Mouse (Mus musculus): ENCODE results near the gene Eif2a. TPM values are rescaled to one million over a fixed set of nuclear protein-coding genes. Genes with fewer than 3 reads are reported as not detected.
A peak's percentile ranks its signal among the peaks of the same experiment; 100 is the strongest.

Eif2a gene
- polyA plus RNA-seq, 1 experiment from 2014 or later: 57.4 TPM

DNA sequence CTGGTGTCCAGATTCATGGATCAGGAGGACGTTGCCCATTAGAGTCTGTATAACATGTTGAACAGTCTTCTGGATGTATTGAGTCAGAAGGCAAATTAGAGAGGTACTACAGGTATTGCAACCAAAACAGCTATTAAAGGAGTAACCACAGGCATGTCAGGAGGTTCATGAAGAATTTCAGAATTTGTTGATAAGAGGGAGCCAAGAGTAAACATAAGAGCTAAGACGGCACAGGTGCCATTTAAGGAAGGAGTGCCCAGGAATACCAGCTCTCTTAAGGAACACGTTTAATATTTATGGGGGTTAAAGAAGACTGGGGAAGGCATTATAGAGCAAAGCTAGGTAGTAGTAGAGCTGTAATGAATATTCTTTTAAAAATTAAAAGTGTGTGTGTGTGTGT is 12.9 kb upstream of the Eif2a start:
- no peak overlapping the region for H3K4me3 ChIP-seq
- no peaks in the 10 kb centered on the region for H3K9me3 ChIP-seq
- H3K27ac ChIP-seq (replicated peaks): no peak overlapping the region
- H3K4me1 ChIP-seq: no peaks in the 10 kb centered on the region
- no peaks in the 10 kb centered on the region for H3K36me3 ChIP-seq (replicated peaks)
- no peaks in the 10 kb centered on the region for H3K27me3 ChIP-seq (replicated peaks; ENCODE audit: low read depth, poor library complexity, severe bottlenecking)
- DNase-seq (ENCODE audit: low spot score): no peak
- WGBS: 86% methylated on average over 3 of the region's 3 CpGs

DNA sequence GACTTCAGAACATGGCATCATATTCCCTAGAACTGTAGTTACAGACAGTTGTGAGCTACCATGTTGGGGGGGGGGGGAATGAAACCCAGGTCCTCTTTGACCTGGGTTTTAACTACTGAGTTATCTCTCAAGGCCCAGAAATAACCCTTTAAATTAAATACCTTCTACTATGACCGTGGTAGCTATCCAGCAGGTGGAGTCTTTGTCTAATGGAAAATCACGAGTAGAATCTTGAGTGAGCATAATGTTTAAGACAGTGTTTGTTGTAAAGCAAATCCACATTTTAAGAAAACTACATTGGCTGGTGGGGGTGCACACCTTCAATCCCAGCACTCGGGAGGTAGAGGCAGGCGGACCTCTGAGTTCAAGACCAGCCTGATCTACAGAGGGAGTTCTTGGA is 12.1 kb upstream of the Eif2a start:
- Histone ChIP-seq H3K27ac (replicated peaks) (no peak overlapping the region), H3K4me3 (no peak overlapping the region), H3K4me1 (no peaks in the 10 kb centered on the region), H3K36me3 (replicated peaks) (no peaks in the 10 kb centered on the region), H3K9me3 (no peaks in the 10 kb centered on the region), H3K27me3 (replicated peaks; ENCODE audit: low read depth, poor library complexity, severe bottlenecking) (no peaks in the 10 kb centered on the region)
- no peak for DNase-seq (ENCODE audit: low spot score)
- WGBS: 89% methylated on average over 4 of the region's 4 CpGs

DNA sequence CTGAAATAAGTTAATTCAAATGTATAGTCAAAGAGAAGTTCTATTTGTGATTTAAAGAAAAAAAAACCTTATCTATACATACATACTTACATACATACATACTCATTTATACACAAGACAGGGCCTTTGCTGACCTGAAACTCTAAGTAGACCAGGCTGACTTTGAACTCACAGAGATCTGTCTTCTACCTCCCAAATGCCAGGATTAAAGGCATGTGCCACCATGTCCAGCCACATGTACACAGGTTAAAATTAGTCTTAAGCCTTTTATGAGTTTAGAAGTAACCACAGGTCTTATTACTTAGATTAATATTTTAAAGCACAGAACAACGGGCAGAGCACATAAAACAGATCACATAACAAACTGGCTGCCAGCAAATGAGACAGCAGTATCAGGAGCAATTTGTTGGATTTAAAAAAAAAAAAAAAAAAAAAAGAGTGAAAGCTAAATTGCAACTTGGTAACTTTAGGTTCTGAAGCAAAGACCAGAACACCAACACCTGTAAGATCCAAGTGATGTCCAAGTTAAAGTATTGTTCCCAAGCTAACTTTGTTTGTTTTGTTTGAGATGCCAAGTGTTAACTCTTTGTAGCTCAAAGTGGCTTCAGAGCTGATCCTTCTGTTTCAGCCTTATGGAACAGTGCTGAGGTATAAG is 9.5 kb upstream of the Eif2a start:
- H3K27ac ChIP-seq (replicated peaks): no peak overlapping the region
- no peaks in the 10 kb centered on the region for H3K9me3 ChIP-seq
- WGBS: 79% methylated on average over 1 of the region's 1 CpGs
- DNase-seq (ENCODE audit: low spot score): no peak
- peaks cover 8% of the 10 kb centered on the region for H3K36me3 ChIP-seq (replicated peaks)
- H3K27me3 ChIP-seq (replicated peaks; ENCODE audit: low read depth, poor library complexity, severe bottlenecking): no peaks in the 10 kb centered on the region
- no peaks in the 10 kb centered on the region for H3K4me1 ChIP-seq
- H3K4me3 ChIP-seq: no peak overlapping the region

DNA sequence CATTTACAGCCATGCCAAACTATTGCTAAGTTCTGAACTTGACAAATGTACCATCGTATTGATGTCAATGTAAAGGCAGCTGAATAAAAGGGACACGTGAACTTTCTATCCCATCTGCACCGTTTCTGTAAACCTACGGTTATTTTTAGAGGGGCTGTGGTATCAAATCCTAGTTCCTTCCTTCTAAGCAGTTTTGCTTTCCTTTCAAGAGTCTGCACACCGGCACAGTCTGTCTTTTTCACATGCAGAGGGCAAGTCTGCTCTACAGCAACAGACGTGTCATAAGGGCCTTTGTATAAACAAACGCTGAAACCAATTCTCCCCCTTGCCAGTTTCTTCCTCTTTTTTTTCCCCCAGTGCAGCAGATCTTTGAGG is 9.0 kb upstream of the Eif2a start:
- 77% methylated on average over 7 of the region's 7 CpGs for WGBS
- no peaks in the 10 kb centered on the region for H3K27me3 ChIP-seq (replicated peaks; ENCODE audit: low read depth, poor library complexity, severe bottlenecking)
- H3K4me1 ChIP-seq: no peaks in the 10 kb centered on the region
- H3K9me3 ChIP-seq: no peaks in the 10 kb centered on the region
- no peak overlapping the region for H3K4me3 ChIP-seq
- DNase-seq (ENCODE audit: low spot score): no peak
- H3K36me3 ChIP-seq (replicated peaks): peaks cover 13% of the 10 kb centered on the region
- H3K27ac ChIP-seq (replicated peaks): no peak overlapping the region

DNA sequence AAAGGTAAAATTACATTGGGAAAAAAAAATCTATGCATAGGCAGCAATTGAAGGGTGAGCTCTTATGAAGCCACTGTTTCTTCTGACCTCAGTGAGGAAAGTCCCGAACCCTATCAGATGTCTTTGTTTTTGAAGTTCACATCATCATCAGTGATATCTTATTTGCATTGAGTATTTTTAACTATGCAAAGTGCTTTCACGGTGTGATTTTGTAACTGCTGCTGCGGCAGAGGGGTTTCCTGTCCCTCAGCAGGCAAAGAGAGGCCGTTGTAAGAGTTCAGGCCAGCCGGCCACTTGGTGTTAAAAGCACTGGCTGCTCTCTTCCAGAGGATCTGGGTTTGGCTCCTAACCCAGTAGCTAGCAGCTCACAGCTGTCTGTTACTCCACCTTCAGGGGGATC is 8.4 kb upstream of the Eif2a start:
- Histone ChIP-seq H3K9me3 (no peaks in the 10 kb centered on the region), H3K27ac (replicated peaks) (no peak overlapping the region), H3K27me3 (replicated peaks; ENCODE audit: low read depth, poor library complexity, severe bottlenecking) (no peaks in the 10 kb centered on the region), H3K36me3 (replicated peaks) (peaks cover 20% of the 10 kb centered on the region), H3K4me3 (no peak overlapping the region), H3K4me1 (no peaks in the 10 kb centered on the region)
- 79% methylated on average over 5 of the region's 5 CpGs for WGBS
- DNase-seq (ENCODE audit: low spot score): no peak

DNA sequence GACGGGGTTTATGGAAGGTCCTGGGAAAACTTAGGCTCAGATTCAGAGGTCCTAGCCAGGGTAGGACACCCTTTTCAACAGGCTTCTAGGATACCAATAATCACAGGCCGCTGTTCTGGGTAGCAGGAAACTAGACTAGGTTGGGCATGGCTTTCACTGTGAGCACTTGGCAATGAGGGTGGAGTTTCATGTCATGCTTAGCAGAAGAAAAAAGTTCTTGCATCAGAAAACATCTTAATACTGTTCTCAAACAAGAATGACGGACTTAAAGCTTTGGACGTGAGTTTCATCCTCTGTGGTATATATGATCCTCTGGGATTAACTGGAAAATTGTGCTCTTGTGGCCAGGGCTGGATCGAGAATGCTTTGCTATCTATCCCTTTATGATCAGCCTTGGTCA is 7.8 kb upstream of the Eif2a start:
- WGBS: 85% methylated on average over 5 of the region's 5 CpGs
- no peaks in the 10 kb centered on the region for H3K9me3 ChIP-seq
- no peaks in the 10 kb centered on the region for H3K27me3 ChIP-seq (replicated peaks; ENCODE audit: low read depth, poor library complexity, severe bottlenecking)
- no peak overlapping the region for H3K4me3 ChIP-seq
- no peak for DNase-seq (ENCODE audit: low spot score)
- H3K36me3 ChIP-seq (replicated peaks): peaks cover 25% of the 10 kb centered on the region
- no peaks in the 10 kb centered on the region for H3K4me1 ChIP-seq
- no peak overlapping the region for H3K27ac ChIP-seq (replicated peaks)

DNA sequence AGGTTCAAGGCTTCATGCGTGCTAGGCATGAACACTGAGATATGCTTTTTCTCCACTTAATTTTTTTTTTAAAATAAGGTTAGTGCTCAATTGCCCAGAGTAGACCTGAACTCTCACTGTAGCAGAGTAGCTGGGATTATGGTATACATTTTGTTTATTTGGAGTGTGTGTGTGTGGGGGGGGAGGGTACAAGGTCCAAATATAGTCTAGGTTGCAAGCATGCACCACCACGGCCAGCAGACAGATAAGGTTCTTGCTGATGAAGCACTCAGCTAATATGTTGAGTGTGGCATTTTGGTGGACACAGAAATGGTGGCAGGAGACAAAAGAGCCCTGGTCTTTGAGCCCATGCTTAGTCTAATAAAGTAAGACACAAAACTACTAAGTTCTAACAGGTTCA is 6.7 kb upstream of the Eif2a start:
- 93% methylated on average over 2 of the region's 2 CpGs for WGBS
- peaks cover 37% of the 10 kb centered on the region for H3K36me3 ChIP-seq (replicated peaks)

DNA sequence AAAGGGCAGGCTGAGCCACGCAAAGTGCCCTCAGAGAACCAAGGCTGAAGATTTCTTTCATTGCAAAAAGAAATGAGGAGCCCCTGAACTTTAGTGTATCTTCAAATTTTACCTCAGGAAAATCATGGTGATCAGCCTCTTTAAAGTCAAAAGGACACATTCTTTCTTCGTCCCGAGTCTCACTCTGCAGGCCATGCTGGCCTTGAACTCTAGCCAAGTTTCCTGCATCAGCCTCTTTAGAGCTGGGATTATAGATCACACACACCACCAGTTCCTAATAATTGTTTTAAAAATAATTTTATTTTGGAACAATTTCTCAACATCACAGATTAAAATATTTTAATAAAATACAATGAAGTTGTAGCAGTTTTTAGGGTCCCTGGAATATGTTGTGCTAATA is 6.1 kb upstream of the Eif2a start:
- Histone ChIP-seq H3K4me3 (no peak overlapping the region), H3K27ac (replicated peaks) (no peak overlapping the region), H3K9me3 (no peaks in the 10 kb centered on the region), H3K36me3 (replicated peaks) (peaks cover 38% of the 10 kb centered on the region), H3K27me3 (replicated peaks; ENCODE audit: low read depth, poor library complexity, severe bottlenecking) (no peaks in the 10 kb centered on the region), H3K4me1 (peaks cover 8% of the 10 kb centered on the region)
- no peak for DNase-seq (ENCODE audit: low spot score)
- 89% methylated on average over 3 of the region's 3 CpGs for WGBS

More for the DNA sequence above, 6.7 kb upstream of the Eif2a start:
- Histone ChIP-seq H3K4me3 (no peak overlapping the region), H3K9me3 (no peaks in the 10 kb centered on the region), H3K4me1 (peaks cover 3% of the 10 kb centered on the region), H3K27me3 (replicated peaks; ENCODE audit: low read depth, poor library complexity, severe bottlenecking) (no peaks in the 10 kb centered on the region), H3K27ac (replicated peaks) (no peak overlapping the region)
- DNase-seq (ENCODE audit: low spot score): no peak

DNA sequence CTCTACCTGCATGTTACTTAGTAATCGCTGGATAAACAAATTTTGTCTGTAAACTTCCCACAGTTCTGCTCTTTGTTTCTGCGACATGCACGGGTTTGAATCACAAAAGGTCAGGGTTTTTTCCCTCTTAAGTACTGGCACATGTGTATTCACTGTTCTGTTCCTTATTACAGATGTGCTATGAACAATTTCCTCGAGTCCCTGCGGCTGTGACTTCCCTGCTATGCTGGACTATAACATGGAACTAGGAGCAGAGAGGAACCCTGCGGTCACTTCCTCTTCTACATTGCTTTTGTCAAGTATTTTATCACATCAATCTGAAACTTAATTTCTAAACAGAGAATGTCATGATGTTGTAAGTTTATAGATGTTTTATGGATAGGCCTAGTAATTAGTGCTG is 5.3 kb upstream of the Eif2a start:
- no peaks in the 10 kb centered on the region for H3K27me3 ChIP-seq (replicated peaks; ENCODE audit: low read depth, poor library complexity, severe bottlenecking)
- DNase-seq (ENCODE audit: low spot score): no peak

DNA sequence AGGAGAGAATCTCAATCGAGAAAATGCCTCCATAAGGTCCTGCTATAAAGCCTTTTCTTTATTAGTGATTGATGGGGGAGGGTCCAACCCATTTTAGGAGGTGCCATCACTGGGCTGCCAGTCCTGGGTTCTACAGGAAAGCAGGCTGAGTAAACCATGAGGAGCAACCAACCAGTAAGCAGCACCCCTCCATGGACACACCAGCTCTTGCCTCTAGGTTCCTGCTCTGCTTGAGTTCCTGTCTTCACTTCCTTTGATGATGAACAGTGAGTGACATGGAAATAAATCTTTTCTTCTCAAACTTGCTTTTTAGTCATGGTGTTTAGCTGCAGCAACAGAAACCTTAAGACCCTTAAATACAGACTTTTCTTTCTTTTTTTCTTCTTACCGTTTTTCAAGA is 4.3 kb upstream of the Eif2a start:
- peaks cover 38% of the 10 kb centered on the region for H3K36me3 ChIP-seq (replicated peaks)
- DNase-seq (ENCODE audit: low spot score): no peak
- WGBS: 92% methylated on average over 2 of the region's 2 CpGs

More for the DNA sequence above, 5.3 kb upstream of the Eif2a start:
- 89% methylated on average over 6 of the region's 6 CpGs for WGBS
- no peaks in the 10 kb centered on the region for H3K9me3 ChIP-seq
- no peak overlapping the region for H3K4me3 ChIP-seq
- peaks cover 10% of the 10 kb centered on the region for H3K4me1 ChIP-seq
- peaks cover 38% of the 10 kb centered on the region for H3K36me3 ChIP-seq (replicated peaks)
- H3K27ac ChIP-seq (replicated peaks): no peak overlapping the region

DNA sequence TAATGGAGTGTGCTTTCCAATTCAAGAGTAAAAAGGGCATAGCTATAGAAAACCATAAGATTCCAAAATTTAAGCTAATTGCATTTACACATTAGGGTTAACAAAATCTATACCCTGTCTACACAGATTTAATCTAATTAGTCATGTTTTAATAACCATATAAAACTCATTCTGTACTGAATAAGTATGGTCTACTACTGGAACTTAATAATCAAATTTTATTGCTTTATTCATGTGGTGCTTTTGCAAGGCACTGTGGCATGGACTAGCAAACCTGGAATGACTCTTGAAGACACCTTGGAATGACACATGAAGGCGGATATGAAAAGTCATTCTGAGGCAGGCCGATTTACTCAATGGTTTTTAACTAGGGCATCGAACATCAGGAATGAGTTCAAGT is 2.2 kb upstream of the Eif2a start:
- Histone ChIP-seq H3K4me3 (no peak overlapping the region), H3K27me3 (replicated peaks; ENCODE audit: low read depth, poor library complexity, severe bottlenecking) (no peaks in the 10 kb centered on the region), H3K9me3 (no peaks in the 10 kb centered on the region), H3K36me3 (replicated peaks) (peaks cover 38% of the 10 kb centered on the region), H3K4me1 (peaks cover 19% of the 10 kb centered on the region), H3K27ac (replicated peaks) (no peak overlapping the region)
- DNase-seq (ENCODE audit: low spot score): no peak
- WGBS: 94% methylated on average over 3 of the region's 3 CpGs

More for the DNA sequence above, 4.3 kb upstream of the Eif2a start:
- Histone ChIP-seq H3K27ac (replicated peaks) (no peak overlapping the region), H3K27me3 (replicated peaks; ENCODE audit: low read depth, poor library complexity, severe bottlenecking) (no peaks in the 10 kb centered on the region), H3K4me3 (no peak overlapping the region), H3K4me1 (peaks cover 10% of the 10 kb centered on the region), H3K9me3 (no peaks in the 10 kb centered on the region)

DNA sequence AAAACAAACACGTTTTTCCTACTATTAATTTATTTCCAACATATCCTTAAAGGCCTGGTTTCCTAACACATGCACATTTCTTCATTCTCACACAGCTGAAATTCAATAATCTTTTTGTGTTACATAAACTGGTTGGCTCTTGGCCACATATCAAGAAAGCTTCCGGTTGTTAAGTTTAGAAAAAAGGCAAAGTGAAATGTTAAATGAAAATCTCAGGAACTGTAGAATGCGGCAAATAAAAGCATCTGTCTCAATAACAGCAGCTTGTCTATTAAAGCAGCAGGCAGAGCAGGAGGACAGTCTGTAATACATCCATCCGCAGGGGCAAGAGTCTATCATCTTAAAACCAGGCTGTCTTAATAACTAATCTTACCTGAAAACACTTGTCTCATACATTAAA is 1.4 kb upstream of the Eif2a start:
- Histone ChIP-seq H3K4me1 (peaks cover 19% of the 10 kb centered on the region), H3K4me3 (peak overlapping the region; percentile 99), H3K36me3 (replicated peaks) (peaks cover 38% of the 10 kb centered on the region), H3K9me3 (no peaks in the 10 kb centered on the region), H3K27me3 (replicated peaks; ENCODE audit: low read depth, poor library complexity, severe bottlenecking) (no peaks in the 10 kb centered on the region), H3K27ac (replicated peaks) (no peak overlapping the region)
- 77% methylated on average over 4 of the region's 4 CpGs for WGBS
- DNase-seq (ENCODE audit: low spot score): no peak

DNA sequence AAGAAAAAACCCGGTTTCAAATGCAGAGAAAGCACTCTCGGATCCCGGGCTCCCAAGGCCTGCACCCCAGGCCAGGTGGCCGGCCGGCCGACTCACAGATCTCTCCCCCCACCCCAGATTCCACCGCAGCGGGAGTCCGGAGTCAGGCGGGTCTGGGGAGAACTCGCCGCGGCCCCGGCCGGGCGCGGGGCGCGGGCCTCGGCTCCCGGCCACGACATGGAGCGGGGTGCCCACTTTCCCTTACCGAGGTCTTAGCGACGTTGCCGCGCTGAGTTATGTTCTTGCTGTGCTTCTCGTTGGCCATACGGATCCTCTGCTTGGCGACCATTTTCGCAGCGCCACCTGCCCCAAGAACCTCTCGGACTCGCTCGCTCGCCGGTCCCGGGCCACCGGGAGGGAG is 455 bp upstream of the Eif2a start:
- peaks cover 19% of the 10 kb centered on the region for H3K4me1 ChIP-seq
- no peaks in the 10 kb centered on the region for H3K27me3 ChIP-seq (replicated peaks; ENCODE audit: low read depth, poor library complexity, severe bottlenecking)
- H3K36me3 ChIP-seq (replicated peaks): peaks cover 38% of the 10 kb centered on the region
- DNase-seq (ENCODE audit: low spot score): no peak
- WGBS: under 1% methylated on average over 40 of the region's 40 CpGs
- no peaks in the 10 kb centered on the region for H3K9me3 ChIP-seq
- peak overlapping the region; percentile 99 for H3K4me3 ChIP-seq
- peak overlapping the region; percentile 97 for H3K27ac ChIP-seq (replicated peaks)

DNA sequence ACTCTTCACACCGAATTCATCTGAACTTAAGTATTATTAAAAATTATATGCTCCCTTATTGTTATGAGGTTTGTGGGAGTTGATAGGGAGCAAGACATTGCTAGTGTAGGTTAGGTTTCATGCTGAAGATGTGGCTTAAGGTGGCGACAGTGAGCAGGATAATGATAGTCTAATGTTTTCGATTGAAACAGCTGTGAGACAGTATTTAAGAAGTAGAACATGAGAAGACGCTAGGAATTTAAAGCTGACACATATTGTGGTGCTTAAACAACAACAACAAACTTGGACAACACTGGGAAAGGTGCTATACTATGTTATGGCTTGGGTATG is 752 bp downstream of the Eif2a start:
- peaks cover 35% of the 10 kb centered on the region for H3K36me3 ChIP-seq (replicated peaks)
- peaks cover 19% of the 10 kb centered on the region for H3K4me1 ChIP-seq
- peak overlapping the region; percentile 97 for H3K27ac ChIP-seq (replicated peaks)
- no peaks in the 10 kb centered on the region for H3K9me3 ChIP-seq
- WGBS: 8% methylated on average over 4 of the region's 4 CpGs
- H3K4me3 ChIP-seq: peak overlapping the region; percentile 99
- H3K27me3 ChIP-seq (replicated peaks; ENCODE audit: low read depth, poor library complexity, severe bottlenecking): no peaks in the 10 kb centered on the region
- DNase-seq (ENCODE audit: low spot score): no peak
